Mouse (Mus musculus) stomach, postnatal 0 days (tissue): ENCODE measurements at regions not wholly inside any gene's neighbourhood (a gene's known extent, or its start where the extent isn't known, plus 50 kb on each side); places are given as distances from the start of the nearest gene placed in this dataset.

ENCODE experiments used
- ATAC-seq: fragments of 200-750 bp; cut with Nextera tagmentation; 2 replicates; pipeline ENCODE4 v1.8.0; 2017; ENCODE audit not compliant: low FRiP score, low TSS enrichment
- DNase-seq: peaks from one replicate; pipeline ENCODE4 v3.0.0-alpha.2; 2016; ENCODE audit warnings: low spot score
- H3K27ac ChIP-seq: fragments of 300-500 bp; sonication (generic); replicated peaks from 2 replicates; pipeline ENCODE4 v1.5.1; 2014; ENCODE audit warnings: mild to moderate bottlenecking, control low read depth
- H3K27me3 ChIP-seq: fragments of 300-500 bp; sonication (generic); 2 replicates; pipeline ENCODE4 v1.6.1; 2014; ENCODE audit warnings: low read length; ENCODE audit not compliant: control insufficient read depth, insufficient read depth
- H3K36me3 ChIP-seq: fragments of 300-500 bp; sonication (generic); 2 replicates; pipeline ENCODE4 v1.6.1; 2014; ENCODE audit warnings: low read length, mixed read lengths; ENCODE audit not compliant: control insufficient read depth, insufficient read depth
- H3K4me1 ChIP-seq: fragments of 300-500 bp; sonication (generic); replicated peaks from 2 replicates; pipeline ENCODE4 v1.6.1; 2014; ENCODE audit warnings: antibody characterized with exemption; ENCODE audit not compliant: control insufficient read depth, insufficient read depth
- H3K4me2 ChIP-seq: fragments of 300-500 bp; sonication (generic); replicated peaks from 2 replicates; pipeline ENCODE4 v1.6.1; 2014; ENCODE audit warnings: low read depth, mild to moderate bottlenecking, control low read depth, moderate library complexity
- H3K4me3 ChIP-seq: fragments of 300-500 bp; sonication (generic); 2 replicates; pipeline ENCODE4 v1.5.1; 2014; ENCODE audit warnings: low read depth, low read length, control low read depth
- H3K9ac ChIP-seq: fragments of 300-500 bp; sonication (generic); 2 replicates; pipeline ENCODE4 v1.6.1; 2014; ENCODE audit warnings: mild to moderate bottlenecking, low read length, control low read depth, mixed read lengths
- H3K9me3 ChIP-seq: fragments of 300-500 bp; sonication (generic); 2 replicates; pipeline ENCODE4 v1.6.1; 2016; ENCODE audit warnings: low read length; ENCODE audit not compliant: control insufficient read depth
- CTCF ChIP-seq: IDR thresholded peaks from 2 replicates; pipeline ENCODE4 v1.5.1; 2016; ENCODE audit warnings: antibody characterized with exemption, low read depth, mild to moderate bottlenecking, moderate library complexity
- EP300 ChIP-seq: optimal IDR thresholded peaks from 2 replicates; pipeline ENCODE3; 2016; ENCODE audit warnings: antibody characterized with exemption
- WGBS: fragments of 180-500 bp; shearing (Covaris S2); extraction: QIAGEN DNeasy Blood & Tissue Kit; methylation state at CpG from one replicate; pipeline ENCODE4 v1.1.7; 2014; 5-methylcytosine and 5-hydroxymethylcytosine counted together

DNA sequence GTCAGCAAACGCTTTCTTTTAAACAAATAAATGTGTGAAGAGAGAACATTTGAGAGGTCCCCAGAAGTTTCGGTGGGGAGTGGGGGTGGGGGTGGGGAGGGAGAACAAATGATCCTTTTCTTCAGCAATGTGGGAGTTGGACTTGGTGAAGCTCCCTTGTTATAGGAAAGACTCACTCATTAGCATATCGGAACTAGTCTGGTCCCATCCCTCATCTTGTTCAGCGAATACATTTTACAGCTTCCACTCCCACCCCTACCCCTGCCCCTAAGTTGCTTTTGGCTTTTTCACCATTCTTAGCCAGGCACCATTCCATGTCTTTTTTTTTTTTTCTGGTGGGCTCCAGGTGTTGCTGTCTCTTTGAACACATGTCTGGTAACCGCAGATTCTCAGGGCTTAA is 2693.2 kb upstream of the 5930422O12Rik start:
- WGBS = 34% methylated on average over 5 of the region's 5 CpGs
- Histone ChIP-seq H3K4me2 (no peak overlapping the region; the same call in 1 of the 2 replicates), H3K36me3 (no peaks in the 10 kb centered on the region), H3K27me3 (no peaks in the 10 kb centered on the region), H3K4me1 (no peaks in the 10 kb centered on the region), H3K4me3 (no peak overlapping the region), H3K9me3 (no peaks in the 10 kb centered on the region), H3K27ac (no peak overlapping the region), H3K9ac (no peak overlapping the region)
- DNase-seq (no peak), ATAC-seq (no peak)
- TF ChIP-seq CTCF = no peak
- TF ChIP-seq EP300 = no peak

DNA sequence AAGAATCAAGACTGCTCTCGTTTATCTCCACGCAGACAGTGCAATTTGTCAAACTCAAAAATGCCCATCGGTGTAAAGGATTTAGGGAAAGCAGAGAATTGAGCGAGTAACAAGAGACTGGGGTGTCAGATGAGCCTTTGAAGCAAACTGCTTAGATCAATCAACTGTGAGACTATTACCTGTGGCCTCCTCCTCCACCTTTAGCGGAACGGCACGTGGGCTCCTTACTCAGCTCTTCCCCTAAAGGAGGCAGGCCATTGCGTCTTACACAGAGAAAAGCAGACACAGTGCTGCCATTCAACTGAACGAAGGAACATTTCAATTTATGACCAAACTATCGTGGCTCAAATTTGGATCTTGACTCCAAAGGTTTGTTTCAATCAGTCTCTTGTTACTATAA is 2692.8 kb upstream of the 5930422O12Rik start:
- Histone ChIP-seq H3K27ac (no peak overlapping the region), H3K27me3 (no peaks in the 10 kb centered on the region), H3K4me1 (no peaks in the 10 kb centered on the region), H3K4me3 (no peak overlapping the region), H3K9me3 (no peaks in the 10 kb centered on the region), H3K36me3 (no peaks in the 10 kb centered on the region), H3K9ac (no peak overlapping the region), H3K4me2 (no peak overlapping the region)
- TF ChIP-seq CTCF = no peak
- no peak for TF ChIP-seq EP300
- ATAC-seq (no peak), DNase-seq (no peak)
- 46% methylated on average over 10 of the region's 10 CpGs for WGBS

DNA sequence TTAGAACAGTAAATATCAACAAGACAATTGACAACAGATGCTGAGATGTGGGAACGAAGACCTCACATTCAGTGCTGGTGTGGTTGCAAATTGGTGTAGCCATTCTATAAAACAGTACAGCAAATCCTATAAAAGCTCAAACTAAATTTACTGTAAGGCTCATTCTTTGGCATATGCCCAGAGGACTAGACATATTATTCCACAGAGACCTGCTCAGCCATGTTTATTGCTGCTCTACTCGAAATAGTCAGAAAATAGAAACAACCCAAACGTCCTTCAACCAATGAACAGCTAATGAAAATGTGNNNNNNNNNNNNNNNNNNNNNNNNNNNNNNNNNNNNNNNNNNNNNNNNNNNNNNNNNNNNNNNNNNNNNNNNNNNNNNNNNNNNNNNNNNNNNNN is 2681.6 kb upstream of the 5930422O12Rik start:
- whole genome bisulfite sequencing = 58% methylated on average over 3 of the region's 3 CpGs
- ATAC-seq = no peak
- DNase-seq = no peak

More for the DNA sequence above, 2681.6 kb upstream of the 5930422O12Rik start:
- H3K9ac ChIP-seq = no peak overlapping the region
- no peak overlapping the region for H3K27ac ChIP-seq
- no peaks in the 10 kb centered on the region for H3K4me1 ChIP-seq
- no peaks in the 10 kb centered on the region for H3K27me3 ChIP-seq
- no peak overlapping the region for H3K4me2 ChIP-seq
- no peaks in the 10 kb centered on the region for H3K36me3 ChIP-seq
- no peak overlapping the region for H3K4me3 ChIP-seq
- H3K9me3 ChIP-seq = no peaks in the 10 kb centered on the region
- TF ChIP-seq EP300 = no peak
- no peak for TF ChIP-seq CTCF
